Mouse (Mus musculus): ENCODE data around the gene Fanca.

DNA sequence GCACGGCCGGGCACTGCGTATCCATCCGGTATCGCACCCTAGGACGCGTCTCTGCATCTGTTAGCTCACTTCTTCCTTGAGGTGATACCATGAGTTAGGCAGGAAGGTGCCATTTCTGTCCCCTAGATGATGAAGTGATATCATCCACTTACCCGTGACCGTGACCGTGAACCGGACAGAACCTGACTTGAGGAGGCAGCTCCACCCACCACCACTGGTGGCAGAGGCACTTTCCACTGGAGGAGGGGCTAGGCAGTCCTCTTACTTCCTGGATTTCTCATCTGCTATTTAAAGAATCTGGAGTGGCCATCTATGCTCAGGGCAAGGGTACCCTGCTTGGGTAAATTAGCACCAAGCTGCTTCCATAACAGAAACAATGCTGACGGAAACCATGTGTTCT lies 25.0 kb upstream of the Fanca start:
- TF ChIP-seq POU5F1 (IDR thresholded peaks at IDR 0.05; ENCODE audit: borderline replicate concordance, low read length) (no peak), CTCF (conservative IDR thresholded peaks at IDR 0.05; ENCODE audit: low read length) (no peak), NANOG (IDR thresholded peaks at IDR 0.05; ENCODE audit: borderline replicate concordance, low read length) (no peak)

All from E14TG2a.4 (cell line).